Mouse (Mus musculus): Measurements from ENCODE around the gene Mrpl34.

- no peak for TF ChIP-seq EP300 (IDR thresholded peaks at IDR 0.05; ENCODE audit: low read depth)
- TF ChIP-seq CTCF (IDR thresholded peaks at IDR 0.05; ENCODE audit: low read depth): no peak
Observed at GRCm38 (mm10) chr8:71509316-71509715, 44.6 kb downstream of the Mrpl34 start.
